Mouse (Mus musculus) forebrain, embryonic 14.5 days (tissue): ENCODE measurements at regions not wholly inside any gene's neighbourhood (a gene's known extent, or its start where the extent isn't known, plus 50 kb on each side); places are given as distances from the start of the nearest gene placed in this dataset.
A peak's percentile ranks its signal among the peaks of the same experiment; 100 is the strongest.

Experiments
- ATAC-seq: fragments of 200-750 bp; cut with Nextera tagmentation; 2 replicates; pipeline ENCODE4 v1.8.0; 2017; ENCODE audit warnings: mild to moderate bottlenecking, moderate library complexity
- DNase-seq: peaks from one replicate; pipeline ENCODE4 v3.0.0-alpha.2; 2015; ENCODE audit warnings: low spot score
- H3K27ac ChIP-seq: fragments of 300-500 bp; sonication (generic); 2 replicates; pipeline ENCODE4 v1.5.1; 2014; ENCODE audit warnings: low read depth, mild to moderate bottlenecking, control low read depth, low read length, moderate library complexity
- H3K27me3 ChIP-seq: fragments of 300-500 bp; sonication (generic); replicated peaks from 2 replicates; pipeline ENCODE4 v1.6.1; 2014; ENCODE audit warnings: low read length, control low read depth, mixed read lengths; ENCODE audit not compliant: control insufficient read depth, insufficient read depth
- H3K36me3 ChIP-seq: fragments of 300-500 bp; sonication (generic); 2 replicates; pipeline ENCODE4 v1.6.1; 2014; ENCODE audit warnings: low read length, control low read depth; ENCODE audit not compliant: control insufficient read depth, insufficient read depth
- H3K4me1 ChIP-seq: fragments of 300-500 bp; sonication (generic); 2 replicates; pipeline ENCODE4 v1.6.1; 2014; ENCODE audit warnings: antibody characterized with exemption, low read length, control low read depth; ENCODE audit not compliant: control insufficient read depth, insufficient read depth
- H3K4me2 ChIP-seq: fragments of 300-500 bp; sonication (generic); 2 replicates; pipeline ENCODE4 v1.6.1; 2014; ENCODE audit warnings: mild to moderate bottlenecking, control low read depth, low read length
- H3K4me3 ChIP-seq: fragments of 300-500 bp; sonication (generic); 2 replicates; pipeline ENCODE4 v1.5.1; 2014; ENCODE audit warnings: low read depth, low read length, control low read depth
- H3K9ac ChIP-seq: fragments of 300-500 bp; sonication (generic); 2 replicates; pipeline ENCODE4 v1.6.1; 2014; ENCODE audit warnings: mild to moderate bottlenecking, low read length, control low read depth, moderate library complexity
- H3K9me3 ChIP-seq: fragments of 300-500 bp; sonication (generic); replicated peaks from 2 replicates; pipeline ENCODE4 v1.6.1; 2016; ENCODE audit warnings: low read length, control low read depth, mixed read lengths; ENCODE audit not compliant: control insufficient read depth
- WGBS: fragments of 180-500 bp; shearing (Covaris S2); extraction: QIAGEN DNeasy Blood & Tissue Kit; methylation state at CpG from one replicate; pipeline ENCODE4 v1.1.7; 2014; 5-methylcytosine and 5-hydroxymethylcytosine counted together

GRCm38 (mm10) chr11:64599178-64599577 is 162.7 kb upstream of the F930015N05Rik start:
- H3K4me1 ChIP-seq, result peaks cover 8% of the 10 kb centered on the region
- no peak overlapping the region for H3K27ac ChIP-seq
- DNase-seq, result peak; percentile 53
- H3K9ac ChIP-seq, result no peak overlapping the region
- H3K9me3 ChIP-seq, result no peaks in the 10 kb centered on the region
- H3K36me3 ChIP-seq, result no peaks in the 10 kb centered on the region
- no peaks in the 10 kb centered on the region for H3K27me3 ChIP-seq
- peak; percentile 57; the same call in 1 of the 2 replicates for ATAC-seq
- H3K4me3 ChIP-seq, result no peak overlapping the region
- H3K4me2 ChIP-seq, result no peak overlapping the region
- WGBS, result 45% methylated on average over 3 of the region's 3 CpGs

- DNase-seq (peak; percentile 78), ATAC-seq (peak; percentile 84)
- H3K4me1 ChIP-seq, result peaks cover 8% of the 10 kb centered on the region
- WGBS, result 50% methylated on average over 10 of the region's 10 CpGs
- no peaks in the 10 kb centered on the region for H3K9me3 ChIP-seq
- H3K4me3 ChIP-seq, result no peak overlapping the region
- no peak overlapping the region for H3K4me2 ChIP-seq
- H3K9ac ChIP-seq, result no peak overlapping the region
- no peaks in the 10 kb centered on the region for H3K36me3 ChIP-seq
- no peak overlapping the region; the same call in 1 of the 2 replicates for H3K27ac ChIP-seq
- H3K27me3 ChIP-seq, result no peaks in the 10 kb centered on the region
Observed at GRCm38 (mm10) chr11:64600201-64601102, 164.0 kb upstream of the F930015N05Rik start.

DNA sequence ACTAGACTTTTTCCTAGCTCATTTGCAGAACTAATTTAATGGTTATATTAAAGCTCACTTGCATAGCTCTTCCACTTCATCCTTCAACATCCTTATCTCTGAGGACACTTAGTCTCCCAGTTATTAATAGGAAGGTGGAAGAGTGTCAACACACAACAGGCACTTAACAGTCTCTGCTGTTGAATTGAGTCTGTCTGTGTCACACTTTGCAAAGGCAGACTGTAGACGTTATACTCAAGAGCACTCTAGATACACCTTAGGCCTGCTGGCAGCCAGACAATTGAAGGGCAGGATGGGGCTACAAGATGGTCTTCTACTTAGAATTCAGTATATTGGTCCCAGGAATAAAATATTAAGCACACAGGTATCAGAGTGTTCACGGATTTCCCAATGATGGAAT is 172.6 kb upstream of the F930015N05Rik start:
- Histone ChIP-seq H3K27me3 (no peaks in the 10 kb centered on the region), H3K4me1 (no peaks in the 10 kb centered on the region), H3K4me2 (no peak overlapping the region), H3K27ac (no peak overlapping the region), H3K9me3 (no peaks in the 10 kb centered on the region), H3K4me3 (no peak overlapping the region), H3K36me3 (no peaks in the 10 kb centered on the region), H3K9ac (no peak overlapping the region)
- no peak for DNase-seq
- WGBS, result 91% methylated on average over 2 of the region's 2 CpGs
- ATAC-seq, result no peak

GRCm38 (mm10) chr11:64610724-64611123 is 174.3 kb upstream of the F930015N05Rik start:
- Histone ChIP-seq H3K27ac (no peak overlapping the region), H3K4me2 (no peak overlapping the region), H3K9ac (no peak overlapping the region), H3K4me1 (no peaks in the 10 kb centered on the region), H3K9me3 (no peaks in the 10 kb centered on the region), H3K4me3 (no peak overlapping the region), H3K27me3 (no peaks in the 10 kb centered on the region), H3K36me3 (no peaks in the 10 kb centered on the region)
- DNase-seq (no peak), ATAC-seq (no peak)
- WGBS, result 93% methylated on average over 3 of the region's 3 CpGs

GRCm38 (mm10) chr11:64615140-64615539 is 178.7 kb upstream of the F930015N05Rik start:
- Histone ChIP-seq H3K4me1 (no peaks in the 10 kb centered on the region), H3K9me3 (no peaks in the 10 kb centered on the region), H3K36me3 (no peaks in the 10 kb centered on the region), H3K4me3 (no peak overlapping the region), H3K27me3 (no peaks in the 10 kb centered on the region), H3K27ac (no peak overlapping the region), H3K4me2 (no peak overlapping the region), H3K9ac (no peak overlapping the region)
- DNase-seq, result no peak
- ATAC-seq, result no peak
- 71% methylated on average over 1 of the region's 1 CpGs for WGBS

DNA sequence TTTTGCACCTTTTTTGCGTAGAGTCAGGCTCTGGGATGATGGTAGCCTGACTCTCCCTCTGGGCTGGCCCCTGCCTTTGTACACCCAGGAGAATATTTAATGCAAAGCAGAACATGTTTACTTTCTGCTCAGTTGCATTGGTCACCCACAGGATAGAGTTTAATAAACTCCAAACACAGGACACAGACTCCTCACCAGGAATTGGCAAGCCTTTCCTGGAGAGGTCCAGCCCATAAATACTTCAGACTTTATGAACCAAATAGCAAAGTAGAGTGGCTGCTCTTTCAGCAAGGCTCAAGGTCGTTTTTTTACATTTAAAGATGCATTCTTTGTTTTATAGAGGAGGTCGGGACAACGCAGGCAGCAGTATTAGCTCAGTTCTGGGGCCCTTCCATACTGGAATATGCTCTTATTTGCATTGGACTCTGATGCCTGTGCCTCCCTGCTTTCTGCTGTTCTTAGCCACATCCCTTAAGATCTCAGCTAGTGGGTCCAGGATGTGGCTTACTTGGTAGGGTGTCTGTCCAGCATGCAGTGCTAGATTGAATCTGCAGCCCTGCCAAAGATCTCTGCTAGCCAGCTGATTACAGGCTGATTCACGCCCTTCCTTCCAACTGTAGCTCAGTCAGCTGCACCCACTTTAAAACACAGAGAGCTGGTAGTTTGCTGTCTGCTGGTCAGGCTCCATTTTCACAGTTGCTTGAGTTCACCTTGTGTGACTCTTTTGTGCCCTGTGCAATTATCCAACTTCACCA is 182.4 kb upstream of the F930015N05Rik start:
- no peak overlapping the region for H3K27ac ChIP-seq
- H3K4me2 ChIP-seq, result no peak overlapping the region
- H3K4me3 ChIP-seq, result no peak overlapping the region
- 61% methylated on average over 5 of the region's 5 CpGs for WGBS
- H3K4me1 ChIP-seq, result no peaks in the 10 kb centered on the region
- DNase-seq (no peak), ATAC-seq (no peak)
- no peak overlapping the region for H3K9ac ChIP-seq
- H3K9me3 ChIP-seq, result no peaks in the 10 kb centered on the region
- H3K27me3 ChIP-seq, result no peaks in the 10 kb centered on the region
- H3K36me3 ChIP-seq, result no peaks in the 10 kb centered on the region

DNA sequence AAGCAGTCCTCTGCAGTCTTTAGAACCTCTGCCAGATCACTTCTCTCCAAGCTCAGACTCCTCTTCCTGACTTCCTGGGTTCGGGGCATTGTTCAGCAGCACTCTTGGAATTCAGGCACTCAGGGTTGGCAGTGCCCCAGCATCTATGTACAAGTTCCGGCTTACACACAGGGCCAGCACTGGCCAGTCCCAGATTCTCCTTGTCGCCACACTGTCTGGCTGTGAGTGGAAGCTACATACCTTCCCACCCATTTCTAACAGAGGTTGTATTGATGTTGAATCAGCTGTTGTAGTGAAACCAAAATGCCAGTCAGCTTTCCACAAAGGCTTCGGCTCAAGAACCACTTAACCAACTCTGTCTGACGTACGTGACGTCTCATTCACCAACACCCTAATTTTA is 190.7 kb upstream of the F930015N05Rik start:
- 77% methylated on average over 7 of the region's 7 CpGs for WGBS
- H3K9ac ChIP-seq, result no peak overlapping the region
- no peak for DNase-seq

DNA sequence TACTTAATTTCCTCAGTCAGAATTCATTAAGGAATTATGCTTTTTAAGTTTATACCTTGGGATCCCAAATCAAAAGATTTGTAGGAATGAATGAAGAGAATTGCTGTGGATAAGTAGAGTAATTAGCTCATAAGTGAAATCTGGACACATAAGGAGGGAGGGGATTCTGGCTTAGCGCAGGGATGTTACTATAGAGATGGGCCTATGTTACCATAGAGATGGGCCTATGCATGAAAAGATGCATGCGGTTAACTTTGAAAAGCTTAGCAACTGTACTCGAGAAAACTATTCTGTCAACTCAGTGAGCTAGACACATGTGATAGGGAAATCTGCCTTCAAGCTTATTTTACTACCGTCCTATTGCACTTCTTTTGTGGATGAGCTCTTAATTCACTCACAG is 204.5 kb upstream of the F930015N05Rik start:
- Histone ChIP-seq H3K9me3 (no peaks in the 10 kb centered on the region; the same call in 1 of the 2 replicates), H3K4me2 (no peak overlapping the region), H3K9ac (no peak overlapping the region), H3K36me3 (no peaks in the 10 kb centered on the region), H3K4me3 (no peak overlapping the region), H3K4me1 (no peaks in the 10 kb centered on the region), H3K27me3 (no peaks in the 10 kb centered on the region), H3K27ac (no peak overlapping the region)
- WGBS, result 35% methylated on average over 4 of the region's 4 CpGs
- ATAC-seq (peak; percentile 65; the same call in 1 of the 2 replicates), DNase-seq (peak; percentile 67)

More for the DNA sequence above, 190.7 kb upstream of the F930015N05Rik start:
- no peak overlapping the region for H3K4me3 ChIP-seq
- H3K4me1 ChIP-seq, result no peaks in the 10 kb centered on the region
- no peak for ATAC-seq
- H3K27ac ChIP-seq, result no peak overlapping the region
- no peak overlapping the region for H3K4me2 ChIP-seq
- no peaks in the 10 kb centered on the region for H3K27me3 ChIP-seq
- no peaks in the 10 kb centered on the region for H3K9me3 ChIP-seq
- H3K36me3 ChIP-seq, result no peaks in the 10 kb centered on the region

DNA sequence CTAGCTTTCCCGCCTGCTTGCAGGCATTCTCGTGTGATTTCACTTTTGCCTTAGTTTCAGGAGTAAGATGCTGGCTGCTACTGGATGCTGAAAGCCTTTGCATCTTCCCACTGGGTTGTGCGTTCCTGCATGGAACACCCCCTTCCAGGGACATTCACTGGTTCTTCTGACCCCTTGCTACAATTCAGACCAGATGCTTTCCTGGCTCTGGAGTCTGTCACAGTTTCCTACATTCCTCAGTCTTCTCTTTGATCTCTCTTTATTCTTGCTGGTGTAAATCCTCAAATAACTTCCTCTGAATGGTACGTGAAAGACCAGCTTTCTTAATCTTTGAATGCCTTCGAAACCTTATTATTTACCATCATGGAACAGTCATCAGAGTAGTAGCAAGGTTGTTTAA is 206.7 kb upstream of the F930015N05Rik start:
- WGBS, result 73% methylated on average over 5 of the region's 5 CpGs
- H3K36me3 ChIP-seq, result no peaks in the 10 kb centered on the region
- no peaks in the 10 kb centered on the region for H3K9me3 ChIP-seq
- no peak overlapping the region for H3K4me2 ChIP-seq
- no peak overlapping the region for H3K4me3 ChIP-seq
- H3K4me1 ChIP-seq, result peaks cover 12% of the 10 kb centered on the region; the same call in 1 of the 2 replicates
- H3K9ac ChIP-seq, result no peak overlapping the region
- ATAC-seq (no peak), DNase-seq (no peak)
- H3K27ac ChIP-seq, result no peak overlapping the region
- no peaks in the 10 kb centered on the region for H3K27me3 ChIP-seq
